Mouse (Mus musculus): ENCODE results near the gene Gm11568.
"Not testable (repeated sequence)": the region's sequence is repeated elsewhere in the genome, so short reads cannot be mapped to it uniquely, and the experiment has no call there.

GRCm38 (mm10) chr11:99864176-99864575, 6.5 kb downstream of the Gm11568 start, which contains the start of gene Gm11559:
- not testable (repeated sequence) for TF ChIP-seq POLR2A (IDR thresholded peaks at IDR 0.05; ENCODE audit: borderline replicate concordance, extremely low read depth, insufficient read depth, insufficient read length, poor library complexity, severe bottlenecking); CTCF (IDR thresholded peaks at IDR 0.05; ENCODE audit: borderline replicate concordance, extremely low read depth, insufficient read depth, insufficient read length)

Measured in brain, embryonic 14.5 days (tissue).